Mouse (Mus musculus) ovary, adult 10 weeks (tissue): ENCODE measurements around the gene 1700084M14Rik. TPM values are rescaled to one million over a fixed set of nuclear protein-coding genes. Genes with fewer than 3 reads are reported as not detected.

ENCODE experiments used
- polyA plus RNA-seq: library from polyadenylated mRNA; stranded (reverse); fragments of 350-450 nt; fragmentation: Illumina TruSeq; extraction: RNeasy Lipid Tissue Mini Kit (QIAGEN cat#74804); gene quantifications from one replicate; pipeline ENCODE4 v1.2.3, GENCODE M21; 2014

The 1700084M14Rik gene
- polyA plus RNA-seq: not detected

DNA sequence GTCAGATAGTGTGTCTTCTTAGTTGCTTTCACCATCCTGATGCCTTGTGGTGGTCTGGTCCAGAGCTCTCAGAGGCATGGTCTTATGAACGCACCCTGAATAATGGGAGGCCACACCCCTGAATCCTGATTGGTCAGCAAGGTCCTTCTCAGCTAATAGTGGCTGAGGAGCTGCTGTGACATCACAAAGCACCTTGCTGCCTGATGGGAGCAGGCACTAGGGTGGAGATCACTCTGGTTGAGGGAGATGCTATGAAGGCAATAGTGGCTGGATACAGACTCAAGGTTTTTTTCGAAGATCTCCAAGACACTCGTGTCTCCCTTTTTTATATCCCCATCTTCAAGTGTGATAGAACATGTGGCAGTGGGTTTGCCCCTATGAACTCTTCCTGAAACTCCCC lies at the start of gene 1700084M14Rik:
Gene 1700084M14Rik, minus strand, starts transcription at position 101 of the 400 bp plus-strand sequence.

Other genes with a start within 250 kb of the 1700084M14Rik start
- not detected for gene Mageb2, start 244.2 kb downstream of the 1700084M14Rik start, polyA plus RNA-seq
- gene Gm5072, start 183.4 kb downstream of the 1700084M14Rik start, polyA plus RNA-seq: not detected
- not detected for gene Gm8914, start 95.8 kb downstream of the 1700084M14Rik start, polyA plus RNA-seq
- not detected for gene Gm14781, start 56.3 kb upstream of the 1700084M14Rik start, polyA plus RNA-seq
- gene Mageb5, start 207.1 kb upstream of the 1700084M14Rik start, polyA plus RNA-seq: not detected